Mouse (Mus musculus): Measurements from ENCODE around the gene Nek11. TPM values are rescaled to one million over a fixed set of nuclear protein-coding genes. Genes with fewer than 3 reads are reported as not detected.

Nek11 gene
- total and polyA plus RNA-seq, 2 experiments, result not detected

DNA sequence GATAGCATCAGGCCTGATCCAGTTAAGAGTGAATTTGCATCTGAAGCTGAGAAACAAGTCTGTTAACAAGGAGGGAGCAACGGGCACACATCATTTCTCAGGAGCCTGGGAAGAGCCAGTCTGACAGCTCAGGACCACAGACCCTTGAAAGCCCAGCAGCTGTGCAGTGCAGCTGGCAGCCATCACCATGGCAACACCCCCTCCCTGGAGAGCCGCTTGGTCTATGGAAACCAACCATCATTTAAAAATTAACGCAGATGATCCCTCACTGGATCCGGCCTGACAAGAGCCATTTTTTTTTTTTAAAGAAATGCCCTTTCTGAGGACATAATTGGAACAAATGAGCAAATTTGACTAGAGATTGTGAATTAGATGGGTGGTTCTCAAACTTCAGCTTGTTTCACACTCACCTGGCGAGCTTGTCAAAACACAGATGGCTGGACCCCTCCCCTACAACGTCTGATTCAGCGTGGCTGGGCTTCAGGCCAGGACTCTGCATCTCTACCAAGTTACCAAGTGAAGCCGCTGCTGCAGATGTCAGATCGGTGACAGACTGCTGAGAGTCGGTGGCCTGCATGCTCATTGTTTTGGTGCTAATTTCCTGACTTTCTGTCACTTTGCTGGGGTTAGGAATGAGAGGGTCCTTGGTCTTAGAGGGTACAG is 52.2 kb downstream of the Nek11 start:
- Histone ChIP-seq H3K4me1 (ENCODE audit: control insufficient read depth, insufficient read depth, low read length) (no peaks in the 10 kb centered on the region), H3K9ac (ENCODE audit: low read depth, low read length) (no peak overlapping the region), H3K4me3 (ENCODE audit: insufficient read depth, low read depth, low read length) (no peak overlapping the region), H3K36me3 (ENCODE audit: control insufficient read depth, insufficient read depth, low read length) (no peaks in the 10 kb centered on the region), H3K27ac (replicated peaks; ENCODE audit: insufficient read depth, low read depth, low read length) (no peak overlapping the region), H3K27me3 (ENCODE audit: control insufficient read depth, insufficient read depth, low read length) (no peaks in the 10 kb centered on the region), H3K79me2 (ENCODE audit: control insufficient read depth, insufficient read depth, low read length) (no peaks in the 10 kb centered on the region)
- WGBS, result 61% methylated on average over 10 of the region's 10 CpGs
- TF ChIP-seq CTCF (IDR thresholded peaks at IDR 0.05; ENCODE audit: low read depth, low read length), result no peak
- no peak for TF ChIP-seq POLR2A (IDR thresholded peaks at IDR 0.05; ENCODE audit: extremely low read depth, insufficient read depth, low read length)
- DNase-seq (ENCODE audit: extremely low read depth, low read depth, low spot score), result no peak

DNA sequence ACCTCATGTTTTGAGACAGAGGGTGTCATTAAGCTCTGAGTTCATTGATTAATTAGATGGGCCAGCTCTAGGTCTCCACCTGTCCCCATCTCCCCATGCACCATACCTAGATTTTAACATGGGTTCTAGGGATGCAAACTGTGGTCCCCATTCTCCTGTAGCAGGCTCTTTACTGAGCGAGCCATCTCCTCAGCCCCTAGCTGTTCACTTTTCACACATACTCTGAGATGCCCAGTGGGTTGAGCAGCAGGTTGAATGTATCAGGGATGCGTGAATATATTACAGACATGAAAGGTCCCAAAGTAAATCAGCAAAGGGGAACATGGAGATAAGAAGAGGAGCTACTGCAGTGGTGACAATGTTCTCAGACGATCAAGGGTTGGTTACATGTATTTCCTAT is 52.8 kb downstream of the Nek11 start:
- no peak overlapping the region for H3K27ac ChIP-seq (replicated peaks; ENCODE audit: insufficient read depth, low read depth, low read length)
- no peaks in the 10 kb centered on the region for H3K79me2 ChIP-seq (ENCODE audit: control insufficient read depth, insufficient read depth, low read length)
- H3K4me3 ChIP-seq (ENCODE audit: insufficient read depth, low read depth, low read length), result no peak overlapping the region
- no peak for TF ChIP-seq POLR2A (IDR thresholded peaks at IDR 0.05; ENCODE audit: extremely low read depth, insufficient read depth, low read length)
- no peak for DNase-seq (ENCODE audit: extremely low read depth, low read depth, low spot score)
- no peaks in the 10 kb centered on the region for H3K4me1 ChIP-seq (ENCODE audit: control insufficient read depth, insufficient read depth, low read length)
- WGBS, result 84% methylated on average over 3 of the region's 3 CpGs
- H3K27me3 ChIP-seq (ENCODE audit: control insufficient read depth, insufficient read depth, low read length), result no peaks in the 10 kb centered on the region
- H3K36me3 ChIP-seq (ENCODE audit: control insufficient read depth, insufficient read depth, low read length), result no peaks in the 10 kb centered on the region
- no peak overlapping the region for H3K9ac ChIP-seq (ENCODE audit: low read depth, low read length)

DNA sequence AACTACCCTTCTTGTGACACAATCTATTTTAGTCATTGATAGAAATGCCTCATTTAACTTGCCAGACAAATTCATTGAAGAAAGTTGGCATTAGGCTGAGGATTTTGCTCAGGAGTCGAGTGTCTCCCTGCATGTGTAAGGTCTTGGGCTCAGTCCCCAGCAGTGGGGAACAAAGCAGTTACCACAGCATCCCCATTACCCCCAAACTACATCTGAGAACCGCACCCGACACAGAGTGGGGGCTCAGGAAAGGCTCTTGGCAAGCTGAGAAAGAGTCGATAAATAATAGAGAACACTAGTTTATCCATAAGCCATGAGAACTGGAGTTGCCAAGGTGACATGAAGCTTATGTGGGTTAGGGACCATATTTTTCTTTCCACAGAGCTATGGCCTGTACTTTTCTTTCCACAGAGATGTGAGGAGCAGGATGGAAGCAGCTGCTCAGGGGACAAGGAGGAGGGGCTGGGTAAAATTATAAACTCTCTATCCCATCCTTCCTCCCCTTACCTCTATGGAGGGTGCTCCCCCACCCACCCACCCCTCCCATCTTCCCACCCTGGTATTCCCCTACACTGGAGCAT is 62.8 kb downstream of the Nek11 start:
- Histone ChIP-seq H3K36me3 (ENCODE audit: control insufficient read depth, insufficient read depth, low read length) (no peaks in the 10 kb centered on the region), H3K4me1 (ENCODE audit: control insufficient read depth, insufficient read depth, low read length) (no peaks in the 10 kb centered on the region), H3K27ac (replicated peaks; ENCODE audit: insufficient read depth, low read depth, low read length) (no peak overlapping the region), H3K27me3 (ENCODE audit: control insufficient read depth, insufficient read depth, low read length) (no peaks in the 10 kb centered on the region), H3K79me2 (ENCODE audit: control insufficient read depth, insufficient read depth, low read length) (no peaks in the 10 kb centered on the region), H3K9ac (ENCODE audit: low read depth, low read length) (no peak overlapping the region), H3K4me3 (ENCODE audit: insufficient read depth, low read depth, low read length) (no peak overlapping the region)
- TF ChIP-seq CTCF (IDR thresholded peaks at IDR 0.05; ENCODE audit: low read depth, low read length), result no peak
- no peak for TF ChIP-seq POLR2A (IDR thresholded peaks at IDR 0.05; ENCODE audit: extremely low read depth, insufficient read depth, low read length)
- 86% methylated on average over 4 of the region's 4 CpGs for WGBS
- no peak for DNase-seq (ENCODE audit: extremely low read depth, low read depth, low spot score)

DNA sequence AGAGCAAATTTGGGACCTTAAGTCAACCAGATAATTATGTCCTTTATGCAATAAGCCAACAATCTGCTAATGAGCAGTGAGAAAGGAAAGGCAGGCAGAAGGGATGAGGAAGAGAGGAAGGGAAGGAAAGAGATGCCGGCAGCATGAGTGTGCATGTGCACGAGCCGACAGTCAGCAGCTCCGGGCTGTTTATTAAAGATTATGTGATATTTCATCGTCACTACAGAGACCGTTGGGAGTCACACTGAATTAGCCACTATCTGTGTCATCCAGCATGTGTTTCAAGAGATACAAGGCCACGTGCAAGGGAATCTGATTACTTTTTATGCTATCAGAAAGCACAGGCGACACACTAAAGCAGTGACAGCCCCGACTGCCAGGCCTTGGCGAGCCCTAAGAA is 73.5 kb downstream of the Nek11 start:
- no peak for DNase-seq (ENCODE audit: extremely low read depth, low read depth, low spot score)
- Histone ChIP-seq H3K4me1 (ENCODE audit: control insufficient read depth, insufficient read depth, low read length) (no peaks in the 10 kb centered on the region), H3K9ac (ENCODE audit: low read depth, low read length) (no peak overlapping the region), H3K27me3 (ENCODE audit: control insufficient read depth, insufficient read depth, low read length) (no peaks in the 10 kb centered on the region), H3K79me2 (ENCODE audit: control insufficient read depth, insufficient read depth, low read length) (no peaks in the 10 kb centered on the region), H3K4me3 (ENCODE audit: insufficient read depth, low read depth, low read length) (no peak overlapping the region), H3K36me3 (ENCODE audit: control insufficient read depth, insufficient read depth, low read length) (no peaks in the 10 kb centered on the region), H3K27ac (replicated peaks; ENCODE audit: insufficient read depth, low read depth, low read length) (no peak overlapping the region)
- WGBS, result 85% methylated on average over 10 of the region's 10 CpGs
- TF ChIP-seq CTCF (IDR thresholded peaks at IDR 0.05; ENCODE audit: low read depth, low read length) (no peak), POLR2A (IDR thresholded peaks at IDR 0.05; ENCODE audit: extremely low read depth, insufficient read depth, low read length) (no peak)

DNA sequence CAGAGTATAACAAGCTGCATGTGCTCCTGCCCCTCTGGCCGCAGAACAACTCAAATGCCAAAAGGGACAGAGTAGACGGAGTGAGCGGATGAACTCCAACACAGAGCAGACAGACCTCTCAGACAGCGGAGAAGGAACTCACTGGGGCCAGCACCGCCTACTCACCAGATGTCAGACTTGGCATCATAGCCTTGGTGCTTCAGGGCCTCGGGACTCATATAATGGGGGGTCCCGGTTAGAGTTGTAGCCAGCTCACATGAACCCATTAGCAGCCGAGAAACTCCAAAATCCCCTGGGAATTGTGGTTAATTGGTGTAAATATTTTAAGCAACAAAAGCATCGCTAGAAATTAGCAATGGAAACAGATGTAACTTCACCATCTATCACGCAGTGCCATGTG is 82.1 kb downstream of the Nek11 start:
- TF ChIP-seq POLR2A (IDR thresholded peaks at IDR 0.05; ENCODE audit: extremely low read depth, insufficient read depth, low read length), result no peak
- no peak for TF ChIP-seq CTCF (IDR thresholded peaks at IDR 0.05; ENCODE audit: low read depth, low read length)
- Histone ChIP-seq H3K4me1 (ENCODE audit: control insufficient read depth, insufficient read depth, low read length) (no peaks in the 10 kb centered on the region), H3K79me2 (ENCODE audit: control insufficient read depth, insufficient read depth, low read length) (no peaks in the 10 kb centered on the region), H3K4me3 (ENCODE audit: insufficient read depth, low read depth, low read length) (no peak overlapping the region), H3K27me3 (ENCODE audit: control insufficient read depth, insufficient read depth, low read length) (no peaks in the 10 kb centered on the region), H3K27ac (replicated peaks; ENCODE audit: insufficient read depth, low read depth, low read length) (no peak overlapping the region), H3K36me3 (ENCODE audit: control insufficient read depth, insufficient read depth, low read length) (no peaks in the 10 kb centered on the region), H3K9ac (ENCODE audit: low read depth, low read length) (no peak overlapping the region)
- WGBS, result 82% methylated on average over 10 of the region's 10 CpGs
- no peak for DNase-seq (ENCODE audit: extremely low read depth, low read depth, low spot score)

DNA sequence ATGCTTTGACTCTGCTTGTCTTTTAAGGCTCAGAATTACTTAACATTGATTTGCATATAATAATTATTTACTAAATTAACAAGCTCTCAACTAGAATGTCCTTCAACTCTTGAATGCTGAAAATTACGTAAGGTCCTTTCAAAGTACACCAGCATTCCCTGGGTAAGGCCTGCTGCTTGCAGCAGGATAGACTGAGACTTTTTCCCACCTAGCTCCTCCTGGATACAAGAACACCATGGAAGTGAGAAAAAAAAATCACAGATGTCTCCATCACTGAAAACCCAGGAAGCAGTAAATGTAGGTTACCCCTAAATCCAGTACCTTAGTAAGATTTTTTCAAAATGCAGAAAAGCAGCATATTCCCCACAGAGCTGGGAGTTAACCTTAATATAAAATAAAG is 82.6 kb downstream of the Nek11 start:
- H3K27me3 ChIP-seq (ENCODE audit: control insufficient read depth, insufficient read depth, low read length), result no peaks in the 10 kb centered on the region
- WGBS, result 85% methylated on average over 1 of the region's 1 CpGs
- no peak overlapping the region for H3K4me3 ChIP-seq (ENCODE audit: insufficient read depth, low read depth, low read length)
- H3K36me3 ChIP-seq (ENCODE audit: control insufficient read depth, insufficient read depth, low read length), result no peaks in the 10 kb centered on the region
- no peaks in the 10 kb centered on the region for H3K79me2 ChIP-seq (ENCODE audit: control insufficient read depth, insufficient read depth, low read length)
- no peaks in the 10 kb centered on the region for H3K4me1 ChIP-seq (ENCODE audit: control insufficient read depth, insufficient read depth, low read length)
- no peak for TF ChIP-seq CTCF (IDR thresholded peaks at IDR 0.05; ENCODE audit: low read depth, low read length)
- TF ChIP-seq POLR2A (IDR thresholded peaks at IDR 0.05; ENCODE audit: extremely low read depth, insufficient read depth, low read length), result no peak
- no peak overlapping the region for H3K27ac ChIP-seq (replicated peaks; ENCODE audit: insufficient read depth, low read depth, low read length)
- DNase-seq (ENCODE audit: extremely low read depth, low read depth, low spot score), result no peak
- no peak overlapping the region for H3K9ac ChIP-seq (ENCODE audit: low read depth, low read length)
